Mouse (Mus musculus) stomach, embryonic 15.5 days (tissue): Measurements from ENCODE around the gene Clcc1. TPM values are rescaled to one million over a fixed set of nuclear protein-coding genes. Genes with fewer than 3 reads are reported as not detected.
"Not testable (repeated sequence)": the region's sequence is repeated elsewhere in the genome, so short reads cannot be mapped to it uniquely, and the experiment has no call there.

Experiments
- ATAC-seq: fragments of 200-750 bp; cut with Nextera tagmentation; 2 replicates; pipeline ENCODE4 v1.8.0; 2017; ENCODE audit warnings: low read depth, moderate number of reproducible peaks, moderate TSS enrichment; ENCODE audit not compliant: insufficient read depth, low FRiP score
- H3K27ac ChIP-seq: fragments of 300-500 bp; sonication (generic); 2 replicates; pipeline ENCODE4 v1.5.1; 2015; ENCODE audit warnings: mild to moderate bottlenecking, inconsistent platforms
- H3K27me3 ChIP-seq: fragments of 300-500 bp; sonication (generic); replicated peaks from 2 replicates; pipeline ENCODE4 v1.6.1; 2015; ENCODE audit warnings: inconsistent platforms
- H3K36me3 ChIP-seq: fragments of 300-500 bp; sonication (generic); 2 replicates; pipeline ENCODE4 v1.6.1; 2015; ENCODE audit warnings: inconsistent platforms
- H3K4me1 ChIP-seq: fragments of 300-500 bp; sonication (generic); 2 replicates; pipeline ENCODE4 v1.6.1; 2015; ENCODE audit warnings: inconsistent platforms
- H3K4me2 ChIP-seq: fragments of 300-500 bp; sonication (generic); 2 replicates; pipeline ENCODE4 v1.6.1; 2015; ENCODE audit warnings: mild to moderate bottlenecking, inconsistent platforms
- H3K4me3 ChIP-seq: fragments of 300-500 bp; sonication (generic); replicated peaks from 2 replicates; pipeline ENCODE4 v1.5.1; 2015; ENCODE audit warnings: inconsistent platforms
- H3K9ac ChIP-seq: fragments of 300-500 bp; sonication (generic); 2 replicates; pipeline ENCODE4 v1.6.1; 2015; ENCODE audit warnings: inconsistent platforms
- H3K9me3 ChIP-seq: fragments of 300-500 bp; sonication (generic); 2 replicates; pipeline ENCODE4 v1.6.1; 2016; ENCODE audit warnings: inconsistent platforms
- WGBS: fragments of 180-500 bp; shearing (Covaris S2); methylation state at CpG from one replicate; pipeline ENCODE4 v1.1.7; 2015; 5-methylcytosine and 5-hydroxymethylcytosine counted together
- polyA plus RNA-seq: library from polyadenylated mRNA; unstranded; fragments of >200 nt; fragmentation: Nextera tagmentation; extraction: Ambion mirVana; gene quantifications from 2 replicates; pipeline ENCODE4 v1.2.1, GENCODE M21; 2015

The Clcc1 gene
- 79.7 and 86.4 TPM in 2 replicates for polyA plus RNA-seq

DNA sequence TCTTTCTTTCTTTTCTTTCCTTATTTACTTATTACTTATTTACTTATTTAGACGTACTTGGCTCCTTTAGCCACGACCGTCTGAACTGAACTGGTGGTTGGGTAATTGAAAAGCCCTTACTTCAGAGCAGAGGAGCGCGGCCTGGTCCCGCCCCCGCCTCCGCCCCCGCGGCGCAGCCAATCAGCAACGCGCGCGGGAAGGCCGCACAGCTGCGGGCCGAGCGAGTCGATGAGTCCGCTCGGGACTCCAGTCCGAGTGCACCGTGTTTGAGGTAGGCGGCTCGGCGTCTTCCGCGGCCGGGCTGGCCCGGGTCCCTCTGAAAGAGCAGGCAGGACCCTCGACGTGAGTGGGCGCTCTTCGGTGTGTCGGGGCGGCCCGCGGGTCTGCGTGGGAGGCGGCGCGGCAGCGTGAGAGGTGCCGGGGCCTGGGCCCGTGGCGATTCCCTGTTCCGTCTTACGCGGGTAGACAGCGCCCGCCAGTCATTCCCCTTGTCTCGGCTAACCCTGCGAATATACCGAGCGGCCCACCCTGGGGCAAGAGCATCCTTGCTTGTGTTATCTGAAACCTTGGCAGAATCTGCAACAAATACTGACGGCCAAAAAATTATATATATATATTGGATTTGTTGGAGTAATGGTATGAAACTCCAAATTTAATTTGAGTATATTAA, at the start of gene Clcc1:
TSS of gene Clcc1 (plus strand) at position 204 of the 670 bp plus-strand sequence.
- WGBS: under 1% methylated on average over 57 of the region's 57 CpGs
- peak within 1 kb of the TSS; percentile 86 for H3K27ac ChIP-seq
- ATAC-seq: peak; percentile 98
- peaks cover 5% of the 10 kb centered on the region for H3K4me1 ChIP-seq
- peak within 1 kb of the TSS; percentile 89 for H3K4me3 ChIP-seq
- no peaks in the 10 kb centered on the region for H3K36me3 ChIP-seq
- H3K27me3 ChIP-seq: no peaks in the 10 kb centered on the region
- H3K4me2 ChIP-seq: peak within 1 kb of the TSS; percentile 62
- peak within 1 kb of the TSS; percentile 96 for H3K9ac ChIP-seq
- no peaks in the 10 kb centered on the region for H3K9me3 ChIP-seq

DNA sequence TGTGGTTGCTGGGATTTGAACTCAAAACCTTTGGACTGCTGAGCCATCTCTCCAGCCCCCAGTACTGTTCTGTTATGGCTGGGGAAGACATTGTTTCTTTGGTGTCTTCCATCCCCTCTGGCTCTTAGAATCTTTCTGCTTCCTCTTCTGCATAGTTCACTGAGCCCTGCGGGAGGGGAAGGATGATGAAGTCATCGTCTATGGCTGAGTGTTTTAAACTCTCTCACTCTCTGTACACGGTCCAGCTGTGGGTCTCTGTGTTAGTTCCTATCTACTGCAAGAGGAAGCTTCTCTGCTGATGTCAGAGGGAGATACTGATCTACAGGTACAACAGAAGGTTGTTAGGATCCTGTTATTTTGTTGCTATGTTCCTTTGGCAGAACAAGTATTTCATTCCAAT, 44.8 kb upstream of the Clcc1 start:
- H3K4me3 ChIP-seq: no peak overlapping the region
- no peaks in the 10 kb centered on the region for H3K9me3 ChIP-seq
- WGBS: 48% methylated on average over 3 of the region's 3 CpGs
- H3K36me3 ChIP-seq: no peaks in the 10 kb centered on the region
- H3K27me3 ChIP-seq: no peaks in the 10 kb centered on the region
- H3K4me2 ChIP-seq: no peak overlapping the region
- H3K4me1 ChIP-seq: no peaks in the 10 kb centered on the region
- no peak overlapping the region for H3K9ac ChIP-seq
- no peak for ATAC-seq
- H3K27ac ChIP-seq: no peak overlapping the region

DNA sequence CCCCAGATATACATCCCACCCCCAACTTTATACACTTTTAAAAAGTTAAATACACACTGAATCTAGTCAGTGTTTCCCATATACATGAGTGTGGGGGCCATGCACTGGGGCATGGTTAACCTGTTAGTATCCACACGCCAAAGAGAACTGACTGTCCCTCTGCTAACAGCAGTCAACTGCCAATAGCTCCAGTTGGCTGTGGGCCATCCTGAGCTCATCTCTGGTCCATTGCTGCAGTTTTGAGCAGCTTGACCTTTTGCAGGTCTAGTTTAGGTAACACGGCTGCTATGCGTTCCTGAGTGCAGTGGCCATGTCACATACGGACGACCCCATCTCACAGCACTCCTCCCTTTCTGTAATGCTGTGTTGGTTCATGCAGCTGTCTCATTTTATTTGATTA, 19.0 kb upstream of the Clcc1 start:
- no peak overlapping the region for H3K9ac ChIP-seq
- no peak overlapping the region for H3K4me3 ChIP-seq
- H3K9me3 ChIP-seq: no peaks in the 10 kb centered on the region
- H3K27me3 ChIP-seq: no peaks in the 10 kb centered on the region
- no peaks in the 10 kb centered on the region for H3K36me3 ChIP-seq
- no peak overlapping the region for H3K27ac ChIP-seq
- H3K4me1 ChIP-seq: no peaks in the 10 kb centered on the region
- 65% methylated on average over 5 of the region's 5 CpGs for WGBS
- H3K4me2 ChIP-seq: no peak overlapping the region
- no peak for ATAC-seq

DNA sequence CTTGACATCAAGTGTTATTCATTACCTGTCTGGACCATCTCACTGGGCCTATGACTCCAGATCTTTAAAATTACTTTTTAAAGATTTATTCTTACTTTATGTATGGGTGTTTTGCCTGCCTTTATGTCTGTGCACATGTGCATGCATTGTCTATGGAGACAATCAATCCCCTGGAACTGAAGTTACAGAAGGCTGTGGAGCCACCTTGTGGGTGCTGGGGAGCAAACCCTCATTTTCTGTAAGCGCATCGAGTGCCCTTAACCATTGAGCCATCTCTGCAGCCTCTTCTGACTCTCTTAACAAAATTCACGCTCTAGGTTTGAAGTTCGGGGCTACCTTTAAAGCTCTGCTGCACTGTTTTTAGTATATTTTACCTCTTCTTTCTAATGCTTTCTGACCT, 14.3 kb upstream of the Clcc1 start:
- H3K27me3 ChIP-seq: no peaks in the 10 kb centered on the region
- 65% methylated on average over 4 of the region's 4 CpGs for WGBS
- no peak overlapping the region for H3K27ac ChIP-seq
- H3K4me3 ChIP-seq: no peak overlapping the region
- H3K9me3 ChIP-seq: no peaks in the 10 kb centered on the region
- H3K36me3 ChIP-seq: 0 out of 2 replicates have a peak, but pooled peaks cover 2% of the 10 kb centered on the region
- no peak for ATAC-seq
- no peaks in the 10 kb centered on the region for H3K4me1 ChIP-seq
- H3K9ac ChIP-seq: no peak overlapping the region
- no peak overlapping the region for H3K4me2 ChIP-seq

DNA sequence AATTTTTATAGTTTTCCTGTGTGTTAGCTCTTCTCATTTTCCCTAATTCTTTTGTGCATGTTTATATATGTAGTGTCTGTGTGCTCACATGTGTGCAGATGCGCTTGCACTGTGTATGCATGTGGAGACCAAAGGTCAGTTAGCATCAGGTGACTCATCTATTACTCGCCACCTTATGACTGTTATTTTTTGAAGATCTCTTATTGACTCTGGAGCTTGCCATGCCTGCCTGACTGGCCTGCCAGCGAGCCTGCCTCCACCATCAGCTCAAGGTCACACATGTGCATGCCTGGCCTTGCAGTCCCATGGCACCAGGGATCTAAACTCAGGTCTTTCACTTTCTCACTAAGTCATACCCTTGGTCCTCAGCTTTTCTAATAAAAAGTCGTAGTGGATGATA, 12.7 kb upstream of the Clcc1 start:
- no peak overlapping the region for H3K4me3 ChIP-seq
- ATAC-seq: peak; percentile 60; the same call in 1 of the 2 replicates
- no peak overlapping the region for H3K27ac ChIP-seq
- WGBS: 63% methylated on average over 4 of the region's 4 CpGs
- no peak overlapping the region for H3K9ac ChIP-seq
- H3K9me3 ChIP-seq: no peaks in the 10 kb centered on the region
- 0 out of 2 replicates have a peak, but pooled peaks cover 5% of the 10 kb centered on the region for H3K36me3 ChIP-seq
- H3K27me3 ChIP-seq: no peaks in the 10 kb centered on the region
- H3K4me1 ChIP-seq: no peaks in the 10 kb centered on the region
- no peak overlapping the region for H3K4me2 ChIP-seq

DNA sequence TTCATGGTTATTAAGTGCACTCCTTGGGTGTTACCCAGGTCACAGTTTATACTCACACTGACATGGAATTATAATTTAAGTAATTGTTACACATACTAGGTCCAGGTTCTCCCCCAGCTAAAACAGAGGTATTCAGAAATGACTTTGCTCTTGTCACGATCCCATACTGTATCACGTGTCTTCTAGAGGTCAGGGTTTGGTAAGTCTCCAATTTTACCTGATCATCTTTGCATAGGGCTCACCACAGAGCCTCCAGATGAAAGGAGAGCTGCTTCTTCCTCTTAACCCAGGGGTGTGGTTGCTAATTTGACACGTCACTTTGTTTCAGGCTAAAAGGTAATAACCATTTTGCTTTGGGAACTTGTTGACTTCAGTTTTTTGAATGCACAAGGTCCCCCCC, 8.9 kb upstream of the Clcc1 start:
- Histone ChIP-seq H3K27ac (no peak overlapping the region), H3K9ac (no peak overlapping the region), H3K4me2 (no peak overlapping the region), H3K9me3 (no peaks in the 10 kb centered on the region), H3K27me3 (no peaks in the 10 kb centered on the region), H3K36me3 (0 out of 2 replicates have a peak, but pooled peaks cover 5% of the 10 kb centered on the region), H3K4me1 (no peaks in the 10 kb centered on the region), H3K4me3 (no peak overlapping the region)
- no peak for ATAC-seq
- WGBS: 85% methylated on average over 3 of the region's 3 CpGs

DNA sequence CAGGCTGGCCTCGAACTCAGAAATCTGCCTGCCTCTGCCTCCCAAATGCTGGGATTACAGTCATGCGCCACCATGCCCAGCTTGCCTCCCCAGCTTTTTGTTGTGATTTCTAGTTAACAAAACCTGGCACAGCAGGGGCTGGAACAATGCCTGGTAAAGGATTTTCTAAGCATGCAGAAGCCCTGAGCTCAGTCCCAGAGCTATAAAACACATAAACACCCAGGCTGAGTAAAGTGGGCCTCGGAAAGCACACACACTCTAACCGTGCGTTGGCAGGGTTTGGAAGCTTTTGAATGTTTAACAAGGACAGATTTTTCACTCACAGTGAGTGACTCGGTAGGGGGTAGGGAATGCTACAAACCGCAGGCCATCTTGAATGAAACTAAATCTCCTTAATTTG, 7.7 kb upstream of the Clcc1 start:
- Histone ChIP-seq H3K36me3 (0 out of 2 replicates have a peak, but pooled peaks cover 5% of the 10 kb centered on the region), H3K4me3 (no peak overlapping the region), H3K4me1 (no peaks in the 10 kb centered on the region), H3K9me3 (no peaks in the 10 kb centered on the region), H3K4me2 (no peak overlapping the region), H3K27me3 (no peaks in the 10 kb centered on the region), H3K27ac (no peak overlapping the region), H3K9ac (no peak overlapping the region)
- 67% methylated on average over 7 of the region's 7 CpGs for WGBS
- ATAC-seq: no peak

DNA sequence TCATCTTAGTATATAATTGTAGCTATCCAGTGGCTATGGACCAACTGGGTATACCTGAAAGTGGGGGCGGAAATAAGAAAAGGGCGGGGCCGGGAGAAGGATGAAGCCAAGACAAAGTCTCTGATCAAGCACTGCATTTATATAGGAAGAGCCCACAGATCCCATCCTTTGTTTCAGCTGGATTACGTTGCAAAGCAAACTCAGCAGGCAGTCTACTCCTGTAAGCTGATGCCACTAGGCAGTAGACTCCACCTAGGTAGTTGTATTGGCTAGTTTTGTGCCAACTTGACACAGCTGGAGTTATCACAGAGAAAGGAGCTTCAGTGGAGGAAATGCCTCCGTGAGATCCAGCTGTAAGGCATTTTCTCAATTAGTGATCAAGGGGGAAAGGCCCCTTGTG, 6.0 kb upstream of the Clcc1 start:
- WGBS: 51% methylated on average over 5 of the region's 5 CpGs
- not testable (repeated sequence) for H3K27ac ChIP-seq, H3K4me1 ChIP-seq, H3K9me3 ChIP-seq, H3K4me2 ChIP-seq, ATAC-seq, H3K4me3 ChIP-seq, H3K36me3 ChIP-seq, H3K9ac ChIP-seq, H3K27me3 ChIP-seq

DNA sequence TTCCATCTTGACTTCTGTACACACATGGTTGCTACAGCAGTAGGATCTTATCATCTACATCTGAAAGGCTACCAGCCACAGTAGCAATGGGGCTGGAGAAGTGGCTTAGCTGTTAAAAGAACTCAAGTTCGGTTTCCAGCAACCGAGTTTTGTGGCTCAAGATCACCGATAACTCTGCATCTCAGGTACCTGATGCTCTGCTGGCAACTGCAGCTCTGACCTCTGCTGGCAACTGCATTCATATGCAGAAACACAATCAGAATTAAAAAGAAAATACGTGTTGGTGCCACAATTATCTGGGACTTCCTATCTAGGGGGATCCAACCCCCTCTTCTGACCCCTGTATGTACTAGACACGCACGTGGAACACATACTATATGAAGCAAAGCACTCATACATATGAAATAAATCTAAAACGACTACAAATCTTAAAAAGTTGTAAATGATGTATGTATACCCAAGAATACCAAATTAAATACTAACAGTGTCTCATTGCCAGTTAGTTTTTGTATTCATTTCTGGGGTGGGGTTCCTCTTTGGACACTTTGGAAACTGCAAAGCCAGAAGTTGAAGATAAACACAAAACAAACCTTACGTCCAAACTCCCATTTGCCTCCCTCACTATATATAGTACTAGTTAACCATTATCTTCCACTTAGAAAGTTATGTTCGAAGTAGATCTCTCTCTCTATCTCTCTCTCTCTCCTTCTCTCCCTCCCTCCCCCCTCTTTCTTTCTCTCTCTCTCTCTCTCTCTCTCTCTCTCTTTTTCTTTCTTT, 659 bp upstream of the Clcc1 start:
- no peaks in the 10 kb centered on the region for H3K9me3 ChIP-seq
- H3K27me3 ChIP-seq: no peaks in the 10 kb centered on the region
- H3K4me1 ChIP-seq: peaks cover 5% of the 10 kb centered on the region
- H3K4me2 ChIP-seq: peak overlapping the region; percentile 50
- 15% methylated on average over 9 of the region's 9 CpGs for WGBS
- H3K4me3 ChIP-seq: peak overlapping the region; percentile 20; the same call in 1 of the 2 replicates
- no peaks in the 10 kb centered on the region for H3K36me3 ChIP-seq
- no peak overlapping the region for H3K9ac ChIP-seq
- no peak for ATAC-seq
- H3K27ac ChIP-seq: no peak overlapping the region

DNA sequence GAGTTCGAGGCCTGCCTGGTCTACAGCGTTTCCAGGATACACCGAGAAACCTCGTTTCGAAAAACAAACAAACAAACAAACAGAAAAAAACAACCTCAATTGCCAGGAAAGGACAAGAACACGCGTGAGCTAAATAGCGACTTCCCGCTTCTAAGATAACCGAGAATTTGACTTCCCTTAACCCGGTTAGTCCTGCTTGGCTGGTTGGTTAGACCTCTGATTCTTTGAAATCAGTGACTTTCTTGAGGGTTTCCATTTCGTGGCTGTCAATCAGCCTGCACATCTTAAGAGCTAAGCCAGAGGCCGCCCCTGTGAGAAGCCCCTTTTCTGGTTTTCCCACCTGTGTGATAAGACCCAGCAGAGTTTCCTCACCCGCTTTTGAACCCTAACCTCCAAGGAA, 853 bp downstream of the Clcc1 start:
- H3K36me3 ChIP-seq: no peaks in the 10 kb centered on the region
- peak overlapping the region; percentile 62 for H3K4me2 ChIP-seq
- no peak for ATAC-seq
- 22% methylated on average over 14 of the region's 14 CpGs for WGBS
- peak overlapping the region; percentile 89 for H3K4me3 ChIP-seq
- peaks cover 5% of the 10 kb centered on the region for H3K4me1 ChIP-seq
- H3K27ac ChIP-seq: no peak overlapping the region; the same call in 1 of the 2 replicates
- no peaks in the 10 kb centered on the region for H3K9me3 ChIP-seq
- H3K9ac ChIP-seq: peak overlapping the region; percentile 96
- no peaks in the 10 kb centered on the region for H3K27me3 ChIP-seq

DNA sequence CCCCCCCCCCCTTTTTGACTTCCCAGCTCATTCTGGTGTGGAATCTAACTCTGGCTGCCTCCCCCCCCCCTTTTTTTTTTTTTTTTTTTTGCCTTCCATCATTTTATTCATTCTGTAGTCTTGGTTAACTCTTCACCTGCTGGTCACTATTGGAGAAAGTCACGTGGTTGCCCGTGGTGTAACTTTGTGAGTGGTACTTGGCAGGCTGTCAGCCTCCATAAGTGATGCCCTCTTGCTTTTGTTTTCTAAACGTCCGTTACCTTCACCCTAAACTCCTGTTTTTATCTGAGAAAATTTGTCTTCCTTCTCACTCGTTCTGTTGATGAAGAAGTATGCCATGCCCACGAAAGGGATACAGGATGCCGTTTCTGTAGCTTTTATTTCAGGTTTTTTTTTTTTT, 1.8 kb downstream of the Clcc1 start:
- no peak overlapping the region for H3K4me3 ChIP-seq
- WGBS: 81% methylated on average over 7 of the region's 7 CpGs
- H3K36me3 ChIP-seq: no peaks in the 10 kb centered on the region
- H3K4me2 ChIP-seq: no peak overlapping the region
- peaks cover 5% of the 10 kb centered on the region for H3K4me1 ChIP-seq
- no peak overlapping the region for H3K9ac ChIP-seq
- H3K9me3 ChIP-seq: no peaks in the 10 kb centered on the region
- no peaks in the 10 kb centered on the region for H3K27me3 ChIP-seq
- no peak for ATAC-seq
- H3K27ac ChIP-seq: no peak overlapping the region

DNA sequence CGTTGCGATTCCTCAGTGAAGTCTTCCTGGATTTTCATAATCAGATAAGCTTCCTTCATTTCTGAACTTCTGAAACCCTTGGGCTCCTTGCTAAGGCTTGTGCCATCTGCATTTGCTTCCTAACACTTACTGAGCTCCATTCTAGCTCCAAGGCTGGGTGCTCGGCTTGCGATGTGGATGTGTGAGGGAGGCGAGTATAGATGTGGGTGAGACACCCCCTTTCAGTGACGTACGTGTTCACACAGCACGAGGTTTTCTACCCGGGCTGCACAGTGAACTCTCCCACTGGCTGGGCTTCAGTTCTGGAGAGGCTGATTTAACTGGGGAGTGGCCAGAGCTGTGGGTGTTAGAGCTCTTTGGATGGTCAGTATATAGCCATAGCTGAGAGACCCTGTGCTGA, 4.9 kb downstream of the Clcc1 start:
- Histone ChIP-seq H3K4me3 (no peak overlapping the region), H3K36me3 (peaks cover 18% of the 10 kb centered on the region), H3K27me3 (no peaks in the 10 kb centered on the region), H3K9me3 (no peaks in the 10 kb centered on the region), H3K27ac (no peak overlapping the region), H3K9ac (no peak overlapping the region), H3K4me1 (peaks cover 5% of the 10 kb centered on the region), H3K4me2 (no peak overlapping the region)
- no peak for ATAC-seq
- whole genome bisulfite sequencing: 94% methylated on average over 9 of the region's 9 CpGs
